Mouse (Mus musculus) cerebellum, postnatal 14 days (tissue): Measurements from ENCODE around the gene Tdrd9.
A peak's percentile ranks its signal among the peaks of the same experiment; 100 is the strongest.
"Not testable (repeated sequence)": the region's sequence is repeated elsewhere in the genome, so short reads cannot be mapped to it uniquely, and the experiment has no call there.

Experiments used
- DNase-seq, 2 experiments: peaks; one replicate each; pipeline ENCODE4 v3.0.0; 2021; ENCODE audit warnings: mixed read lengths in 2 of 2

Tdrd9 gene

GRCm38 (mm10) chr12:111971231-111971686, at the start of gene Tdrd9:
Gene Tdrd9 (plus strand): TSS chr12:111971559.
- DNase-seq, result no peak

DNA sequence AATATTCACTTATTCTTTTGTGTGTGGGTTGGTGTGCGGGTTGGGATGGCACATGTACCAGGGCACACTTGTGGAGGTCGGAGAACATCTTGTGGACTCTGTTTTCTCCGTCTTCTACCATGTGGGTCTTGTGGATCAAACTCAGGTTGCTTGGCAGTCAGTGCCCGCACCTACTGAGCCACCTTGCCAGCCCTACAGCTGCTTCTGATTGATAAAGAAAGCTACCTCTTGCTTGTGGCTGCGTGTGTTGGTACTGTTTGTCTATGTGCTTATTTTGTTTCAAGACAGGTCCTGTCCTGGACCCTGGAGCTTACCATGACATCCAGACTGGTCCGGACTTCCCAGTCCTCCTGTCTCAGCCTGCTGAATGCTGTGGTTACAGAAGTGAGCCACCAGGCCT, 48.2 kb upstream of the Tdrd9 start:
- DNase-seq, result no peak

DNA sequence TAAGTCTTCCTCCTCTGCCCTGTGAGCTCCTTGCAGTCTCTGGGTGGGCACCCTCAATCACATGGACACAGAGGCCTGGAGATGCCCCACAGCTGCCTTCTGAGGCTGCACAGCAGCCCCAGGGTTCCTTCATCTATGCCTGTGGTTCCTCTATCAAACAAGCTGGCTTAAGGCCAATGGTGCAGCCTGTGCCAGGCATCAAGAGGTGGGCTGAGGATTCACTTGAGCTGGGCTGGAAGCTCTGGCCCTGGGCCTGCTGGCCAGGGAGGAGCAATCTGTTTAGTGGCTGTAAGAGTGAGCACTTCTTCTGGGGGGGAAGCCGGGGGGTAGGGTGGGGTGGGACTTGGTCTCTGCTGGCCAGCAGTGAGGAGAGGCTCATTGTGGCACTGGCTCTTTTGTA, 44.0 kb upstream of the Tdrd9 start:
- DNase-seq, result peak; percentile 84 to 89

DNA sequence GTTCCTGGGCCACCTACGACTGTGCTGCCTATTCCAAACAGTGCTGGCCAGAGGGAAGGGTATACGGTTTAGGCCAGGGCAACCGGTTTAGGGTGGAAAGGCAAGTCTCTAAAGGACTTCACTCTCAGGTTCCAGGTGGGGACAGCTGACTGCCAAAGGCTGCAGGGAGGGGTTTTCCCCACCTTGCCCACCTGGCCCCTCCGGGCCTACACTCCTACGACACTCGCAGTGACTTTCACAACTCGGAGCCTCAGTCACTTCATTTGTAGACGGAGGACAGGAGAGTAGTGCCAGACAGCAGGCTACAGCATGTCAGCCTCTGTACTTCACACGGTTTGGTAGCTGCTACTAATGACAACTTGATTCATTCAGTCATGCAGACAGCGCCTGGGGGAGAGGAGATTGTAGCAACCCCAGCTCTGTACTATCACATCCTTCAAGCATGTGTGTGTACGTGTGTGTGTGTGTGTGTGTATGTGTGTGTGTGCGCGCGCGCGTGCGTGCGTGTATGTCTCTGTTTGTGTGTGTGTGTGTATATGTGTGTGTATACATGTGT, 42.9 kb upstream of the Tdrd9 start:
- no peak for DNase-seq

DNA sequence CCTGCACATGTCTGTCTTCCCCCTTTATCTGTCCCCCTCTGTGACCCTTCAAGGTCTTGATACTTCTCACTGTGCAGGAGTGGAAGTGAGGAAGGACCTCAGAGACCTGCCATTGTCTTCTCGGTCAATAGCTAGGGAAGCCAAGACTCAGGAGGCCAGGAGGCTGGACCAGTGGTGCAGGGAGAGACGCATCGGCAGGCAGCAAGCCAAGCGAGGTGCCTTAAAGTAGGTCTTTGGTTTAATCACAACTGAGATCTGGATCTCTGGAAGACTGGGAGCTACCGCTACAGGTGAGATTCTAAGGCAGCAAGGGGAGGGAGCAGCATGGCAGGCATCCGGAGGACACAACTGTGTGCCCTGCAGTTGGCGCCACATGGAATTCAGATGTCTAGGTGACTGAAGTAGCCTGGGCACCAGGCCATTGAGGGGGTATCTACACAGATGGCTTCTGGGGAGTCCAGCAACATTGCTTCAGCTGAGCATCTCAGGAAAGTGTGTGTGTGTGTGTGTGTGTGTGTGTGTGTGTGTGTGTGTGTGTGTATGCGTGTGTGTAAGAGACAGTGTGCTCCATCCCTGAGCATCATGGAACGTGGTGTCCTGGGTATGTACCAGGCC, 39.8 kb upstream of the Tdrd9 start:
- DNase-seq, result peak; percentile 52 to 69

DNA sequence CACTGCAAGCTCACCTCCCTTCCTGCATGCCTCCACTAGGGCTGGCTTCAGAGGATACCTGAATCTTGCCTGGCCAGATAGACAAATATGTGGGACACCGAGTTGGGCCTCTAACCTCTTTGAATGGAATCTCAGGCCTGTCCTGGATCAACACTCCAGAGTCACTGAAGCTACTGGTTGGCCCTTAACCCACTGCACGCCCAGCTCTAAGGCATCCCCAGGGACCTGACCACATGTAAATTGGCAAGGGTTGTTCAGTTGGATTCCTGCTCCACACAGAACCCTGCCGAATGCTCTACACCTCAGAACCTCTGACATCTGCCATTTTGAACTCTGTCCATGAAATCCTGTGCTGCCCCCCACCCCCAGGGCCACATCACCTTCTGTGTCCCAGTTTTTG, 38.8 kb upstream of the Tdrd9 start:
- DNase-seq, result no peak

- DNase-seq, result peak in 1 of 2 experiments; percentile 52
These were observed 38.2 kb upstream of the Tdrd9 start for GRCm38 (mm10) chr12:111933032-111933704.

DNA sequence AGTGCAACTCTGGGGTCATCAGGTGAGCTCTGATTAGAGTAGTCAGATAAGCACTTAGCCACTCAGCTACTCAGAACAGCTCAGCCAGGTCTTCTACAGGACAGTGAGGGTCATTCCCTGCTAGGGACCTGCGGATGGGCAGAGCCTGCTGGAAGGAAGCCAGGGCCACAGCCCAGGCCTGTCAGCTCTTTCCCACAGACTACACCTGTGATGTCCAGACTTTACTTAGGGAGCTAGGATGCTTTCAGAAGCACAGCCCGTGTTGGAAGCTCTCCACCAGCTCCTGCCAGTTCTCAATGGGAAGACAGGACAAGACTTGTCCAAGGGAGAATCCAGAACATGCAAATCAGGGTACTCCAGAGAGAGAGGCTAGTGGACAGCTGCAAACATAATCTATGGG, 37.4 kb upstream of the Tdrd9 start:
- peak; percentile 70 to 79 for DNase-seq

- peak; percentile 56 to 75 for DNase-seq
These were observed 34.4 kb upstream of the Tdrd9 start for GRCm38 (mm10) chr12:111936706-111937550.

- no peak for DNase-seq
These were observed 32.7 kb upstream of the Tdrd9 start for GRCm38 (mm10) chr12:111938623-111939177.

- peak; percentile 40 to 66 for DNase-seq
These were observed 27.8 kb upstream of the Tdrd9 start for GRCm38 (mm10) chr12:111943421-111944064.

- not testable (repeated sequence) for DNase-seq
These were observed 27.0 kb upstream of the Tdrd9 start for GRCm38 (mm10) chr12:111944065-111944987.

DNA sequence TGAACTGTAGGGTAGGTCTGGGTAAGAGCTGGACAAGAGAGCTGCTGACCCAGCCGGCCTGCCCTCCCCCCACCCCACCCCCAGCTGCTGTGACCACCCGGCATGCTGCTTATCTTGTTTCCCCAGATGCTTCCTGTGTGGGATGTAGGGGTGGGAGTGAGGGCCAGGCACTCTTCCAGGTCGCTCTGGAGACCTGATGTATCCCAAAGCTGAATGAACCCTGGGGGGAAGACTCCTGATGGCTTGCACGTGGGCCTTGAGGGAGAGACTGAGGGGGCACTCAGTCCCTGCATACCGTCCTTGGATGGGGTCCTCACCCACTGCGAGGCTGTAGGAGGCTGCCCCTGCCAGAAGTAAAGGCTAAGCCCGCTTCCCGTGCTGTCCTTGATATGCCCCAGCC, 26.2 kb upstream of the Tdrd9 start:
- no peak for DNase-seq

DNA sequence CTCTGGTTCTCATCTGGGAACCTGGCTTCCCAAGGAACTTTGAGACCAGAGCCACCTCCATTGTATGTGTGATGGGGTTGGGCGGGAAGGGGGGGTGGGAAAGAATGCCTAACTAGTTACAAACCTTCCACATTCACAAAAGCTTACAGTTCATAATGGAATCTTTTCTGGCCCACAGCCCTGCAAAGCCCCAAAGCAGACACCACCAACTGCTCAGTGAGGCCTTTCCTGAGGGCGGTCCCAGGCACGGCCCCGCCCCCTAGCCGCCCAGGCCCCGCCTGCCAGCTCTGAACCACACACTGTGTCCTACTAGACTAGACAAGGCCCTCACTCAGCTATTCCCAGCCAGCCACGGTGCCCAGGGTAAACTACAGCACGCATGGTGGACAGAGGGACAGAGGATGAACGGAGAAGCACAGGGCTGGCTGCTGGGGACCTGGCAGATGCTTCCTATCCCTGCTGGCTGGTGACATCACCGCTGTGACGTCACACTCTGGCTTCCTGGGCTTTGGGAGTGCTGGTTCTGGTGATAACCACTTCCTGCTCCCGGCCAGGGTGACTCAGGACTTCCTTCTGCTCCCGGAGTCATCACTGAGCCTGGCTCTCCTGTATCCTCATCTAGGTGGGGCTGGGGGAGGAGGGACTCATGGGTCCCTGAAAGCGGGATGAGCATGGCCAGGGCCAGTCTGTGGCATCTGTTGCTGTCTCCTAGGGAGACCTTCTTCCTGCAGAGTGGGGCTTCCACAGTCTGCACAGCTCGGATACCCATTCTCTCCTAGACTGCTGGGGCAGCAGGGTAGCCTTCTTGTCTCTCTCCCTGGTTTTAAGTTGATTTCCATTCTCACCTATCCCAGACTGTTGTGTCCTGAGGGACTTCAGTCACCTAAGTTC, 25.3 kb upstream of the Tdrd9 start:
- DNase-seq, result not testable (repeated sequence)

DNA sequence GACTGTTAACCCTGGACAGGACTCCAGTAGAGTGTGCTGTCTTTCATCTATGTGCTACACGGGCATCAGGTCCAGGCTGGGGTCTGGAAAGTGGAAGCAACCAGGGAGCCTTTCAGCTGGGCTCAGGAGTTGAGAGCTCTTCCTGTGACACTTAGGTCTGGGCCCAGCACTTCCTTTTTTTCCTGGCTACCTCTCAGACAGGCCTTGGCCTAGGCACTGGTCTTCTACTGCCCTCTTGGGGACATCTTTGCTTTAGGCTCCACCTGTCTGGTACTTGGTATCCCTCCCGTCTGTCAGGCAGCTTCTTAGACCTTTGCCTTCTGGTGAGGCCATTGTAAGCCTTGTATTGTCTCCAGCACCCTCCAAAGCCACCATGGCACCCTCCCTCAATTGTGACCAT, 24.6 kb upstream of the Tdrd9 start:
- peak; percentile 78 to 80 for DNase-seq

- DNase-seq, result peak in 1 of 2 experiments; percentile 1
These were observed 20.9 kb upstream of the Tdrd9 start for GRCm38 (mm10) chr12:111950486-111950885.

GRCm38 (mm10) chr12:111951701-111952100, 19.7 kb upstream of the Tdrd9 start:
- DNase-seq, result no peak

DNA sequence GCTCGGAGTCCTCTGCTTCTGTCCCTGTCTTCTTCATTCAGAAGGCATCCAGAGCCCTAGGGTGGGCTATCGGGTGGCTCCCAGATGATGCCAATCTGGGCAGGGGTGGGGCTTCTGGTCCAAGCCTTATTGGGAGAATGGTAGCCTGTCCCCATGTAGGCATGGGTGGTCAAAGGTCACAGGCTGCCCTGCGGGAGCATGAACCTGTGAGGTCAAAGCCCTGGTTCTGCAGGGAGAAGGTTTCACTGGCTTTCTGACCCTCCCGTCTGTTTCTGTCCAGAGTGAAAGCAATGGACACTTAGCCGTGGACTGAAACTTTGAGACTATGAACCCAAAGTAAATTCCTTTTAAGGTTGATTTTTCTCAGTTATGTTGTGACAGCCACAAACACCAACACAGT, 15.2 kb upstream of the Tdrd9 start:
- DNase-seq, result no peak

DNA sequence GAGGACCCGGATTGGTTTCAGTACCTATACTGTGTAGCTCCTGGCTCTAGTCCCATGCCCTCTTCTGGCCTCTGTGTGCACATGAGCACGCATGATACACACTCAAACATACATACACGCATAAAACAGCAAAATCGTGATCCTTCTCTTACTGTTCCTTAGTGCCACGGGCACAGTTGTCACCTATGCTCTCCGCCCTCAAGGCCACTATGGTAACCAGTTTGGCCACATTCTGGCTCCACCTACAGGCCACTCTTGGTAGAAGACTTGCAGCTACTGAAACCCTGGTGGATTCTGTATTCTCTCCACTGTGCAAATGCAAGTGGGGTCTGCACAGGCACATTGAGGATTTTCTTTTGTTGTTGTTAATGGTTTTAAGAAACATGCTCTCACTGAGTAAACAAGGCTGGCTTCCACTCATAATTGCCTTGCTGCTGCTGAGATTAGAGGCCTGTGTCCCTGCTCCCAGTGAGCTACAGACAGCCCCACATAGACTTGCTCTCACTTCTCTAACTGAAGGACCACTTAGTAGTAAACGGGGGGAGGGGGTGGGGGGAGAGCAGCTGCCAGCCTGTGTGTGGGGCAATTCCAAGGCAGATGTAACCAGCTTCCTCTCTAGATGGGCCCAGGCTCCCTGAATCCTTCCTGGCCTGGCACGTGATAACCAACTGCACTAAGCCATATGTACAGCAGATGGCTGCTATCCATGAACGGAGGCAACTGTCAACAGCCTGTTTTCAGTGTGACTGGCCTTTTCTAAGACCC, 13.1 kb upstream of the Tdrd9 start:
- DNase-seq, result peak; percentile 90 to 93
